Mouse (Mus musculus): Measurements from ENCODE around the gene Hoxa1.

Gene Hoxa1

DNA sequence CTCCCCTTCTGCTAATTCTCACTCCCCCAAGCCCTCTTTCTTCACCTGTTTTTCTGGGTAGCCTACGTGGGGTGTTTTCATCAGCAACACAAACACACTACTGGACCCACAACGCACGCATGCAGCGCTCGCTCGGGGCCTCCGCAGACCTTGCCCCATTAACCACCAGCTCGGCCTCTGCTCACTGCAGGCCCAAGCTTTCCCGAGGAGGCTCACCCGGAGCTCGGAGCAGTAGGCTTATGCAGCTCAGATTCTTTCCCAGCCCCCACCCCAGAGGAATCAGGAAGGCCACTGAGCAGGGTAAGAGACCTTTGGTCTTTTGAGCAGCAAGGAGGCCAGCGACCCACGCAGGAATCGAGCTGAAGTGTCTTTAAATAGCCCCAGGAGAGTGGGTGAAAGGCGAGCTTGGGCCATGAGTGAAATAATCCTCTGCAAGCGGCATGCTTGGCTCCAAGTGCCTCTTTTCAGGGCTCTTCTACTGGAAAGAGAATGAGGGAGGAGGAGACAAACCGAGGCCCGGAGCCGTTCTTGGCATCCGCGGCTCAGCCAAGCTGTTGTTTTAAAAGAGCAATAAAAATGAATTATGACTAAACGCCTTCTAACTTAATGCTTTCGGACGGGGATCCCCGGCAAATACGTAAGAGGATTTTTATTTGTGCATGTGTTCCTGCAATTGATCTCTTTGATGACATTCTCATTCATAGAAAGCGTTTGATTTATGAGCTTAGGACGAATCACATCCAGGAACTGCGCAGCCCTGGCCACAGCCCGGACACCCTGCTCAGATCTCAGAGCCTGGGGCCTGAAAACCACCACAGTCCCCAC is 2.6 kb upstream of the Hoxa1 start:
- in situ Hi-C loops (cut with MseI, MboI): no loop called here

DNA sequence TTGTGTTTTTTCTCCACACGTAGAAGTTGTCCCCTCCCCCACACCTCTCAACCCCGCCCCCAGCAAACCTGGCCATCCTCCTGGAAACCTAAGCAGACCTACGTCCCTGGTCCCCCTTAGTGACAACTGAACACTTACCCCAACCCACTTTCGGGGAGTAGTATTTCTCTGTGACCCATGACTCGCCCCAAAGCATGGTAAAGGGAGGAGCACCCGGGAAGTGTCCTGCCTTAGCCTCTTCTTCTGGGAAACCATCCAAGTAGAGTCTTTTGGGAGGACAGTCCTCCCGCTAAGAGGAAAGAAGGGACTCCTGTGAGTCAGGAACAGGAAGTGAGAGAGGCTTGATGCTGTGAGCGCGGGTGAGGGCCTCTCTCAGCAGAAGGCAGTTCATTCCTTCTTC is 1.9 kb upstream of the Hoxa1 start:
- in situ Hi-C loops (cut with MseI, MboI): no loop called here

DNA sequence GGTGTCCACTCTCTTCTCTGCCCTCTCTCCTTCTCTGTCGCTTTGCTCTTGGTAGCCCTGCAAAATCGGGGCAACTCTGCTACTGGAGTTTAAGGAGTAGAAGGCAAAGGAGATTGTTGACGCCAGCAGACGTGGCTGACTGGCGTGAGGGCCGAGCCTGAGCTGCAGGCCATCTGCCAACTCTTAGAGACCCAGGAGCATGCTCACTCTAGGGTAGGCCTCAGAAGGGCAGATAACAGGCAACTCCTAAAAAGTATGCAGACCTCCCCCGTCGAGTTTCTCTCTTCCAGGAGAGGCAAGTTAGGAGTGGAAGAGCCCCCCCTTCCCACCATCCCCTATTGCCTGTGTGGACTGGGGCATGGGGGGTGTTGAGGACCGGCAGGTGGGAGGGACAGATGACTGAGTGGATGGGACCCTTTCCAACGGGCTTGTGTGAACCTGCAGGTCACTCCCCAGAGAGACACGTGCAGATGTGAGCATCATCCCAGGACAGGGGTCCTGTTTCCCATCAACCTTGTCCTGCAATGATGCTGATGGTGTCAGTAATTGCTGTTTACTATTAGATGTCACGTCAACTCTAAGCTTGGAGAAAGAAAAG is 1.1 kb upstream of the Hoxa1 start:
- in situ Hi-C loops (cut with MseI, MboI): no loop called here

GRCm38 (mm10) chr6:52157466-52158275 is 446 bp downstream of the Hoxa1 start:
- in situ Hi-C loops (cut with MseI, MboI): no loop called here

DNA sequence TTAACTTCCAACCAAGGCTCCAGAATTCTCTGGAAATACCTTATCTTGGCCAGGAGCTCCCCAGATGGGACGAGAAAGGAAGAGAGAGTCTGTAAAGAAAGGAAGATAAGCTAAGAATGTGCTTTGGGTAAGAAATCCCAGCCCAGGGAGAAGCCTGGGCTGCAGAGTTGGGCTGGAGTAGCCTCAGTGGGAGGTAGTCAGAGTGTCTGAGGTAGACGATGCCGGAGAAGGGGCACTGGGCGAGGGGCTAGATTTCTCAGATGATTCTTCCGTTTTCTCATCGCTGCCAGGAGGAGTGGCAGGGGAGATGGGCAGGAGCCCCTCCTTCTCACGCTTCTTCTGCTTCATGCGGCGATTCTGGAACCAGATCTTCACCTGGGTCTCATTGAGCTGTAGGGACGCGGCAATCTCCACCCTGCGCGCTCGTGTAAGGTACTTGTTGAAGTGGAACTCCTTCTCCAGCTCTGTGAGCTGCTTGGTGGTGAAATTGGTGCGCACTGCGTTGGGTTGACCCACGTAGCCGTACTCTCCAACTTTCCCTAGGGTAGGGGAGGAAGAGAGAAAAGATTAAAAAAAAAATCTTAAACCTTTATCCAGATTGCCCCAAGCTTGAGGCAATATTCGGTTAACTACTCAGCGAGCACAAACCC is 1.4 kb downstream of the Hoxa1 start:
- in situ Hi-C loops (cut with MseI, MboI): no loop called here

GRCm38 (mm10) chr6:52155471-52155870 is 2.6 kb downstream of the Hoxa1 start:
- in situ Hi-C loops (cut with MseI, MboI): no loop called here

DNA sequence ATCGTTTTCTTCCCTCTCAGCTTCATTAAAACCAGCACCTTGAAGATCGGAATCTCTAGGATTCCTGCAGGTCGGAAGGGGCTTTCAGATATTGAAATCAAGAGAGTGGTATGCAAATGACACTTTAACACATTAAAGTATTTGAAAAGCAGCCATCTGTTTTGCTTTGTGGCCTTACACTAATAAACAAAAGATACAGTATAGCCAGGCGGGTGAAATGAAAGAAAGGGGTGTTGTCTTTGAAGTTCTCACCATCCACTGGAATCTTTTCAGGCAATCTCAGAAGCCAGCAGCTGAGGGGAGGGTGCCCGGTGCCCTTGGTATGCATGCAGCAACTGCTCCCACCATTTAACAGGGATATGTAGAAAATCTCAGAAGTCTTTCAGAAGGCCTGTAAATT is 4.1 kb downstream of the Hoxa1 start:
- in situ Hi-C loops (cut with MseI, MboI): no loop called here

GRCm38 (mm10) chr6:52153270-52153669 is 4.8 kb downstream of the Hoxa1 start:
- in situ Hi-C loops (cut with MseI, MboI): no loop called here

DNA sequence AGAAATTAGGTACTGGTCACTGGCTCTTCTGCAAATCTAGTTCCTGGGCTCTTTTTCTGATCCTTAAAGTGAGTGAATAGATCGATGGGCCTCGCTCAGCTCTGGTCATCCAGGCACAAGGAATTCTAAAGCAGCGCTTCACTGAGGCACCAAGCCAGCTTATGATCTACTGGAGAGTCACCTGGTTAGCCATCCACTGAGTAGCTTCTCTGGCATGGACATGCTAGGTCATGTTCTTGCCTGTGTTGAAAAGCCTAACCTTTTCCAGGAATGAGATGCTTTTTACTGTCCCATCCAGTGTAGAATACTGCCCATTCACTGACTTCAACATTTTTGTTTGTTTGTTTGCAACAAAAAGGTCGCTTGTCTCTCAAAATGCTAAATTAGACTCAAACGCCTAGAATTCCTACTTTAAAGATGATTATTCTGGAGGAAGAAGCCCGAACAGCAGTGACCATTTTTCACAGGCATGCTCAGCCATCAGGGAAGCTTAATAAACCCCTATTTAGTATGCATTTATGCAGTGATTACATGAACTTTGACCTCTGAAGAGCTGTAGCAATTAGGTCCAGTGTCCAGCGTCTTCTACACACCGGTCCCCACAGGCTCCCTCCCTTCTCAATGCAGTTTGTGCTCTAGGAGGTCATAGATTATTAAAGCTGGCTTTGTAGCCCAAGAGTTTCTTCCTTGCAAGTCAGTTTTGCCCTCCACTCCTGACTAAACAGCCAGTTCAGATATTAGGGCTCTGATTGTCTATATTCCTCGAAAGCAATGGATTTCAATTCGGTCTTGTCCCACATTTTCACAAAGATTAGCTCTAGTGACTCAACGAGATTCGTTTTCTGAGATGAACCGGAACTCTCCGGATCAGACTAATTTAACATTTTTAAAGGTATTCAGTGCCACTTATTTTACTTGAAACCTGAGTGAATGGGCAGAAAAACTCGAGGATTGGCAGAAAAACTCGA is 5.6 kb downstream of the Hoxa1 start:
- in situ Hi-C loops (cut with MseI, MboI): no loop called here

- in situ Hi-C loops (cut with MseI, MboI): no loop called here
These were observed 6.5 kb downstream of the Hoxa1 start for GRCm38 (mm10) chr6:52151571-52151970.

DNA sequence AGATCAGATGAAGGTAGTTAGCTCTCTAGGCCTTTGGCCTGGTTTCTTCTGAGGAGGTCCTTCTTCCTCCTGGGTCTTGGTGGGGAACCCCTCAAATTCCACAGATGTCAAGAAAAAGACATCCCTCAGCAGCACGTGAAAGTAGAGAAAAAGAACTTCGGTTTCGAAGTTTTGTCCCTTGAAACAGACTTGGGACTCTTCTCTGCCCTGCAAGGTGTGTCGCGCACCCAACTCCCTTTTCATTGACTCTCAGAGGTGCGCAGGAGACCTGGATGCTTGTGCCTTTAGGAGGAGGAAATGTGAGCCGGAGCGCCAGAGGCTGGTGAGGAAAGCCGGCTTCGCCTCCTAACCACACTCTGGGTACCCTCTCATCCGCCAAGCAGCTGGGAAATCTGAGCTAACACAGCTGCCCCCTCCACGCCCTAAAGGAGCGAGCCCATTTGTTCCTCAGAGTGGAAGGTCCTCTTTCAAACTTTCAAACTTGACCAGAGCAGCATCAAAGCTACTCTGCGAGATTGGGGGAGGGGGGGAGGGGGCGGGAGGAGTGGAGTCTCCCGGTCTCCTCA is 7.6 kb downstream of the Hoxa1 start:
- in situ Hi-C loops (cut with MseI, MboI): no loop called here

DNA sequence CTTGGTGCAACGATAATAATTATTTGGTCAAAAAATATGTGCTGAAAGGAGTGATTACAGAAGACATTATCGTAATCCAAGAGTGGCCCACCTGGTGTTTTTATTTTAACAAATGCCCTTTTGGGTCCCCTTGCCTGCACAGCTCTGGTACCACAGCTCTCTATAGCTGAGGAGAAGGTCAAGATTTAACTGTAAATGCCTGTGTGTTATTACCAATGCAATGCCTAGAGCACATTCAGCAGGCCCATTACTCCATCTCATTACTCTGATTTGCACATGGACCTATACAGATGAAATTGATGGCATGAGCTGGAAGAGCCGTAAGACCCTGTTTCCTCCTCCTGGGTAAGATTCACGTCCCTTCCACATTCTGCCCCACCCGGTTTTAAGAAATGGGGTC is 19.0 kb downstream of the Hoxa1 start:
- in situ Hi-C loops (cut with MseI, MboI): no loop called here

DNA sequence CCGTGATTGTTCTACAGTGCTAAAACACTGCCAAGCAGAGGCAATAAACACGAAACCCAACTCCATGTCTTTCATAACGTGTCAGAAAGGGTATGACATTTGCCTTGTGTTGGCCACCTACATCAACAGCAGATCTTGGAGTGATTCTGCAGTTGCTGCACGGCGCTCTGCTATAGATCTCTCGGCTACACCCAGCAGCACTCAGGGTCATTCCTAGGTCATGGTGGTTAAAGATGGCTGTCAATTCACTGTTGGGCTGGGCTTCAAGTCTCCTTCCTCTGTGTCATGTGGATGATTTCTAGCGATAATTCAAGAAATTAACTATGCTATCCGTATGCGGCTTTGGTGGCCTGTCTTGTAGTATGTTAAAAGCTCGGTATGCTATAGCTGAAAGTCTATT is 19.5 kb downstream of the Hoxa1 start:
- in situ Hi-C loops (cut with MseI, MboI): no loop called here

DNA sequence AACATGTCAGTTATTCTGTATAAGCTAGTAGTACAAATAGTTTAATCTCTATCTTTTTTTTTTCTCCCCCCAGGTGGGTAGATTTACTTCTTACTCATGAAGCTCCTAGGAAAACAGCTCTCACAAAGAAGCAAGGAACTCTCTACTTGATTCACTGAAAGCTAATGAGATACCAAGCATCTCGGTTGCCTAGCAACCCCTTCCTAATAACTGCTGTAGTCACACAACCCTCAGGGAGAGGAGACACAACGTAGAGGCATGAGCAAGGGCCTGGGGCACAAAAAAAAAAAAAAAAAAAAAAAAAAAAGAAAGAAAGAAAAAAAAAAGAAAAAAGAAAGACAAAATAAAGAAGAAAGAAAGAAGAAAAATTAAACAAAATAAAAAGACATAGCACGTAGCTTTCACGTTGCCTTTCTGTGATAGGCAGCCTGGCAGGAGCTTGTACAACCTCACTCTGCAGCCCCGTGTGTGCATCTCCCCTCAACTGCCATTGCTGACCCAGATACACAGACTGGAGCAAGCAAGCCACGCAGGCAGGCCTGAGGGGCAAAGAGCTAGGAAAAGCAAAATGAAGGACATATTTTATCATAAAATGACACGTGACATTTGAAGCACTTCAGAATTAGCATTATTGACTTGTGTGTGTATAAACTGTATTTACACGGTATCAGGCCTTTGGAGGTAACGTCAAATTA is 20.1 kb downstream of the Hoxa1 start:
- in situ Hi-C loops (cut with MseI, MboI): no loop called here

DNA sequence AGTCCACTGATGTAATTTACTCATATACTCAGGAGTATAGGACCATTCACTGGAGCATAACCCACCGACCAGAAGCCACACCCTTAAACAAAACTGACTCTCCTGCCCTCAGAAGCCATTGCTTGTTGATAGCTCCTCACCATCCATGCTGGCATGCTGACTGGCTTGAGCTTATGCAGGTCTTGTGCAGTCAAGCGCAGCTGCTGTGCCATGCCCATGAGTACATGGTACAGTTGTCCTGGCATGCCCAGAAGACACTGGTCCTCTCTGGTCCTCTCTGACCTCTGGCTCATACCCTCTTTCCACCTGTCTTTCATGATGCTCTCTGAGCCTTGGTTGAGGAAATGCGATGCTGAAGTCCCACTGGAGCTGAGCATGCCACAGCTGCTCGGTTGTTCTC is 34.4 kb downstream of the Hoxa1 start:
- in situ Hi-C loops (cut with MseI, MboI): no loop called here

DNA sequence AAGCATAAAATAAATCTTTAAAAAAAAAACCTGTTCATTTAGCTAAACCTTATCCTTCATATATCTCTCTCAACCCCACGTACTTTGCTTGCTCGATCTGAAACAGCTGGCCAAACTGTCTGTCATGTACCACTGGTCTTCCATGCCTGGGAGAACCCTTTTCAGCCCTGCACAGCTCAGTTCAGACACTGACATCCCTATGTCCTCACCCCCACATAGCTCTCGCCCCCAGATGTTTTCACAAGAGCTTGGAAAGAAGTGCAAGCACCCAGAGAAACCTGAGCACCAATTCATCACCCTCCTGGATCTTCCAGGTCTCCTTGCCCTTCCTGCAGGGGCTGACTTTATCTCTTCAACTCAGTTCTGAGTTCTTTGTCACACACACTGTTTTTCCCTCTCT is 36.9 kb downstream of the Hoxa1 start:
- in situ Hi-C loops (cut with MseI, MboI): no loop called here

DNA sequence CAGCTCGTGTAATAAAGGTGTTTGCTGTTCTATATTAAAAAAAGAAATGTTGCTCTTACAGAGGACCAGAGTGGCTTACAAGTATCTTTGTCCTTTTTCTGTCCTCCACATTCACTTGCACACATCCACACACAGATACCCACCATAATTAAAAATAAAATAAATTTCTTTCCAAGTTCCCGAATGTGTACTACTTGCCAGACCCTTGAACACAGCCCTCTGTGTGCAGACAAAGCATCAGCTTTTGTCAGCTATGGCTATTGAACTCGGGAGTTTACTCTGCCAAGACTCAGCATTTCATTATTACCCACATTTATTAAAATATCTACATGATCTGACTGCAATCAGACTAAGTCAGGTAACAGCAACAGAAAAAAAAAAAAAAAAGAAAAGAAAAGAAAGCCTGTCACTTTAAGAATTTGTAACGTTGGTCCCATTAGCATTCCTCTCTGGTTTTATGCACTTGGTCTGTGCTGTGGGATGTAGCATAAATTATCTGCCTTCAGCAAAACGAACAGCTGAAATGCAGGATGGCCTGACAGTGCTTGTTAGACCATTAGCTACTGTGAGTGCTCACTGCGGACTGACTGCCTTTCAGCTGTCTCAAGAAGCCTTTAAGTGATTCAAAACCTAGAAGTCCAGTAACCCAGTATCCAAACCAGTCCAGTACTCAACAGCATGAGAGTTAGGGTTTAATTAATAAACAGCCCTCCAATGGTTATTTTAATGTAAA is 39.0 kb downstream of the Hoxa1 start:
- in situ Hi-C loops (cut with MseI, MboI): no loop called here

DNA sequence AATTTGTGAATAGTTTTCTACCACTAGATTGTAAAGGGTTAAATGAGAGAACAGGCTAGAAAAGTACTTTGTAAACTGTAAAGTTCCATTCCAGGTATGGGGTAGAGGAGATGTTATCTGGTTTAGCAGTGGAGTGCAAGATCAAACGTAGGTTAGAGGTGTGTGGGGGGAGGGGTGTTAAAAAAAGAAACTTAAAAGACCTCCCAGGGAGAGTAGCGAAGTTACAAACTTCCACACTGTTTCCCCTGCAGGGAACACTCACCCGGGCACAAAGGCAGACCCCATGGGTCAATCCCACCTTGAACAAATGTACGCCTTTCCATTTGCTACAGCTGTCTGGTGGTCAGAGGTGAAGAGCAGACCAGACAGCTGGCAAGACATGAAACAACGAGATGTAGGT is 42.2 kb downstream of the Hoxa1 start:
- in situ Hi-C loops (cut with MseI, MboI): no loop called here

- in situ Hi-C loops (cut with MseI, MboI): no loop called here
These were observed 46.3 kb downstream of the Hoxa1 start for GRCm38 (mm10) chr6:52111846-52112245.
